Mouse (Mus musculus) bone marrow macrophage, adult 2 months (primary cell): ENCODE data around the gene Pax7.

ENCODE experiments used
- CTCF ChIP-seq: IDR thresholded peaks from 2 replicates; pipeline ENCODE4 v1.5.1; 2012; ENCODE audit warnings: low read depth, mild to moderate bottlenecking, low read length, moderate library complexity
- POLR2A ChIP-seq: IDR thresholded peaks from 2 replicates; pipeline ENCODE4 v1.6.1; 2012; ENCODE audit warnings: mild to moderate bottlenecking, low read depth, low read length, borderline replicate concordance

DNA sequence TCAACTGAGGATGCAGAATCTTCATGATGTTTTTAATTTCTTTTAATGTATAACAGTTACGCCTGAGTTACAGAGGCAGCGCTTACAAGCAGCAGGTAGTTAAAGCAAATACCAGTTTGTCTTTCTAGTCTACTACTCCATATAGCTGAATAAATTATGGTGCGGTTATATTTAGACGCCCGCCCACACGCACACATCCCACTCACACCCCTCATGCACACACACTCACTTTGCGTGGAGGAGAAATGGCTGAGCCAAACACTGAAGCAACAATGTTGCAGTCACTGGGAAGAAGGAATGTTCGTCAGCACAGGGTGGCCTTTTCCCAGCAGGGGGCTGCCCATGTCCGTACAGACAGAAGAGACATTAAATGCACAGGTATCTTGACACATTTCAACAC, 96.3 kb downstream of the Pax7 start:
- no peak for TF ChIP-seq POLR2A
- TF ChIP-seq CTCF: no peak
